Mouse (Mus musculus) olfactory bulb, adult 2 months (tissue): Measurements from ENCODE around the gene Osbp2. TPM values are rescaled to one million over a fixed set of nuclear protein-coding genes. Genes with fewer than 3 reads are reported as not detected.

ENCODE experiments used
- H3K27ac ChIP-seq: fragments of 200-500 bp; 2 replicates; pipeline ENCODE4 v1.5.1; 2012; ENCODE audit warnings: low read depth, low read length; ENCODE audit not compliant: insufficient read depth
- H3K4me1 ChIP-seq: fragments of 200-500 bp; 2 replicates; pipeline ENCODE4 v1.6.1; 2012; ENCODE audit warnings: low read length; ENCODE audit not compliant: control insufficient read depth, insufficient read depth
- H3K4me3 ChIP-seq: fragments of 200-500 bp; 2 replicates; pipeline ENCODE4 v1.5.1; 2012; ENCODE audit warnings: mild to moderate bottlenecking, low read depth, low read length, moderate library complexity; ENCODE audit not compliant: insufficient read depth
- CTCF ChIP-seq: fragments of 200-500 bp; IDR thresholded peaks from 2 replicates; pipeline ENCODE4 v1.5.1; 2012; ENCODE audit warnings: low read depth, mild to moderate bottlenecking, low read length, moderate library complexity; ENCODE audit not compliant: insufficient read depth
- POLR2A ChIP-seq: fragments of 200-500 bp; IDR thresholded peaks from 2 replicates; pipeline ENCODE4 v1.6.1; 2012; ENCODE audit warnings: mild to moderate bottlenecking, low read depth, low read length, moderate library complexity; ENCODE audit not compliant: insufficient read depth
- WGBS: fragments of 180-500 bp; shearing (Covaris S2); methylation state at CpG from one replicate; pipeline ENCODE4 v1.1.7; 2018; 5-methylcytosine and 5-hydroxymethylcytosine counted together
- polyA plus RNA-seq: library from polyadenylated mRNA; stranded (reverse); fragments of >200 nt; gene quantifications from 2 replicates; pipeline ENCODE4 v1.2.4, GENCODE M21; 2012; ENCODE audit warnings: low replicate concordance; ENCODE audit not compliant: missing spikeins, insufficient read depth, insufficient read length

Gene Osbp2
- polyA plus RNA-seq, 1 experiment: not detected

GRCm38 (mm10) chr11:3671000-3671628 is 192.6 kb downstream of the Osbp2 start:
- Histone ChIP-seq H3K4me1 (no peaks in the 10 kb centered on the region), H3K4me3 (no peak overlapping the region), H3K27ac (no peak overlapping the region)
- 96% methylated on average over 1 of the region's 1 CpGs for WGBS
- TF ChIP-seq POLR2A: no peak
- no peak for TF ChIP-seq CTCF

DNA sequence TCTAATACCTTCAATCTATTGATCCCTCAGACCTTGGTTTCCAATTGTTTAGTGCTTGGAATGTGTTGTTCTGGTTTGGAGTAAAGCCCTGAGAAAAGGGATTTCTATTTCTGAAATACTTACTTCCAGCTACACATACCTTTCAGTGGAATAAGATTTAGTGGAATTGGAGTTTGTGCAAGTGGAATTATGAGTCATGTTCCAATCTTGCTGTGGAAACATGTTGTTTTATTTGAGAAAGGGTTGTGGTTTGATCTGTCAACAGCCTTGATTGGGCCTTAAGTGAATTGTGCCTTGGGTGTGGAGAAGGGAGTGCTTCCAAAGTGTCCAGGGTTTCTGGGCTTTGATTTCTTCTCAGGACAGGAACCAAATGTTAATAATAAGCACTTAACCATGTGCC is 193.9 kb downstream of the Osbp2 start:
- Histone ChIP-seq H3K4me3 (no peak overlapping the region), H3K4me1 (no peaks in the 10 kb centered on the region), H3K27ac (no peak overlapping the region)
- no peak for TF ChIP-seq CTCF
- TF ChIP-seq POLR2A: no peak

- Histone ChIP-seq H3K4me3 (no peak overlapping the region), H3K27ac (no peak overlapping the region), H3K4me1 (no peaks in the 10 kb centered on the region)
- 82% methylated on average over 2 of the region's 2 CpGs for WGBS
- TF ChIP-seq POLR2A (no peak), CTCF (no peak)
These were observed 194.9 kb downstream of the Osbp2 start for GRCm38 (mm10) chr11:3668768-3669167.

DNA sequence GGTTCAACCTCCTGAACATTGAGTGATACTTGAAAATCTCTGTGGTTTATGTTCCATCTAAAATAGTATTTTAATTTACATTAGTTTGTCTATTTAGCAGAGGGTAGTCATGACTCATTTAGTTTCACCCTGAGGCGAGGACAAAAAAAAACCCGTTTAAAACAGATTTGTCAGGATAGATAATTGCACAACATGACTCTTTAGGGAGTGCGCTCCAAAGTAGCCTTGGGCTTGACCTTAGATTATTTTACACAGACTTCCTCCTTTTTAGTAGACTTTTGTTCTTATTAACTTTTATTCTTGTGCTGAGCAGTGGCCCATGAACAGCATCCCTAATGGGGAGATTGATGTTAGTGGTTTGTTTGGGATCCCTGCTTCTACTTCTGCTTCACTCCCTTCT is 196.2 kb downstream of the Osbp2 start:
- TF ChIP-seq POLR2A (no peak), CTCF (no peak)
- Histone ChIP-seq H3K4me3 (no peak overlapping the region), H3K4me1 (no peaks in the 10 kb centered on the region), H3K27ac (no peak overlapping the region)
- 53% methylated on average over 3 of the region's 3 CpGs for WGBS

- WGBS: 96% methylated on average over 2 of the region's 2 CpGs
- Histone ChIP-seq H3K27ac (no peak overlapping the region), H3K4me3 (no peak overlapping the region), H3K4me1 (no peaks in the 10 kb centered on the region)
- TF ChIP-seq CTCF (no peak), POLR2A (no peak)
These were observed 201.7 kb downstream of the Osbp2 start for GRCm38 (mm10) chr11:3661964-3662363.

Other genes with a start within 250 kb of the Osbp2 start
- not detected in 2 replicates for gene Morc2a, start 214.7 kb downstream of the Osbp2 start, polyA plus RNA-seq
- not detected in 2 replicates for gene 4921536K21Rik, start 31.2 kb upstream of the Osbp2 start, polyA plus RNA-seq
- gene Dusp18, start 31.3 kb upstream of the Osbp2 start, polyA plus RNA-seq: not detected in 2 replicates
- not detected in 2 replicates for gene Slc35e4, start 50.8 kb upstream of the Osbp2 start, polyA plus RNA-seq
- gene Tcn2, start 68.3 kb upstream of the Osbp2 start, polyA plus RNA-seq: not detected in 2 replicates
- gene Pes1, start 100.1 kb upstream of the Osbp2 start, polyA plus RNA-seq: not detected in 2 replicates
- not detected in 2 replicates for gene 4930556J24Rik, start 112.9 kb upstream of the Osbp2 start, polyA plus RNA-seq
- not detected in 2 replicates for gene Gal3st1, start 119.7 kb upstream of the Osbp2 start, polyA plus RNA-seq
- gene Sec14l4, start 167.6 kb upstream of the Osbp2 start, polyA plus RNA-seq: not detected in 2 replicates
- gene Sec14l3, start 200.9 kb upstream of the Osbp2 start, polyA plus RNA-seq: not detected in 2 replicates
- gene Mtfp1, start 231.5 kb upstream of the Osbp2 start, polyA plus RNA-seq: not detected in 2 replicates